Comparison of ENCODE assay signal across 8 mouse cellular contexts in the genomic region with DNA sequence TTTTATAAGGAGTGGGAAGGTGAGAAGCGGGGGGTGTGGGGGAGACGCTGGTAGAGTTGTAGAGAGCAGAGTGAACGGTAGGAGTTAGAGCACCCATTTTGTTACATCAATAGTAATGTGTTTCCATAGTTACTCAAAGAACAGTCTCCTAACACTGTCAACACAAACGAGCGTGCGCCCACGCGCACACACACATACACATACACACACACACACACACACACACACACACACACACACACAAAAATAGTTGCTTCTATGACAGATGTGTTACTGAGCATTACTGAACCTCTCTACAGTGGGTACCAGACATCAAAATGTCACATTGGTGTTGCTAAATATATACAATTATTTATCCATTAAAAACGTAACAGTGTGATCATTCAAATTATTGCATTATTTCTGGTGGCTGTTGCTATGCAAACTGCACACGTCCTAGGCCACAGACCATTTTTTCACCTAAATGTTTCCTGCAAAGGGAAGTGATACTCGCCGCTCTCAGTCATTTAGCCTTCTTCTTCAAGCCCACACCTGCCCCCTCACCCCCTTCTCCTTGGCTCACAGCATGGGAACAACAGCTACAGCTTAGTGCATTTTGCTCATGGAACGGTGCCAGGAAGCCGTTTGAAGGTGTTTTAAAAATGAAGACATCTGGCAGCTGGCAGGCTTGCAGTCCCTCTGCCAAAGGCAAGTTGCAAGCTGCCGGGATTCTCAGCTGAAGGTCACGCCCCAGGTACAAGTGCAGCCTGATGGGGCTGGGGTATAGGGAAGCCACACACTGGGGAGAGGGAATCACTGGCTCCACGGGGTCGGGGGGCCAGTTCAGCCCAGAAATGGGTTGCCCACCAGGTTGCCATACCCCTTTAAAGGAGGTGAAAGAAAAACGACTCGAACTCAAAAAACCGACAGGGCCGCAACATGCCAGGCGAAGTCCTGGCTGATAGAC.
DNase-seq lines count a peak whose midpoint lies in the region; ATAC-seq and TF ChIP-seq lines count a peak whose summit lies in the region.

No protein-coding gene starts in this region.

- H3K9me3 ChIP-seq in embryonic facial prominence, embryonic 15.5 days (replicated peaks), result no peaks in the 10 kb centered on the region
- peaks cover 3% of the 10 kb centered on the region; the same call in 1 of the 2 replicates for H3K9me3 ChIP-seq in hindbrain, embryonic 12.5 days (replicated peaks)
- no peaks in the 10 kb centered on the region for H3K9me3 ChIP-seq in midbrain, embryonic 13.5 days

- no peaks in the 10 kb centered on the region for H3K27me3 ChIP-seq in embryonic facial prominence, embryonic 15.5 days
- 0 out of 2 replicates have a peak, but pooled peaks cover 2% of the 10 kb centered on the region for H3K27me3 ChIP-seq in hindbrain, embryonic 12.5 days
- H3K27me3 ChIP-seq in midbrain, embryonic 13.5 days, result peaks cover 3% of the 10 kb centered on the region; the same call in 1 of the 2 replicates

- 56% methylated on average over 23 of the region's 23 CpGs for WGBS in embryonic facial prominence, embryonic 15.5 days
- 55% methylated on average over 23 of the region's 23 CpGs for WGBS in hindbrain, embryonic 12.5 days
- 61% methylated on average over 23 of the region's 23 CpGs for WGBS in midbrain, embryonic 13.5 days

- no peak overlapping the region for H3K27ac ChIP-seq in embryonic facial prominence, embryonic 15.5 days (replicated peaks)
- H3K27ac ChIP-seq in hindbrain, embryonic 12.5 days, result no peak overlapping the region
- H3K27ac ChIP-seq in midbrain, embryonic 13.5 days, result no peak overlapping the region
- no peak overlapping the region for H3K27ac ChIP-seq in layer of hippocampus, adult 2 months

- H3K36me3 ChIP-seq in embryonic facial prominence, embryonic 15.5 days, result no peaks in the 10 kb centered on the region
- no peaks in the 10 kb centered on the region for H3K36me3 ChIP-seq in hindbrain, embryonic 12.5 days
- H3K36me3 ChIP-seq in midbrain, embryonic 13.5 days, result no peaks in the 10 kb centered on the region

- peak; percentile 25 for DNase-seq in layer of hippocampus, adult 9-11 months
- DNase-seq in layer of hippocampus, adult 9-10 months (ENCODE audit: low spot score), result no peak
- no peak for DNase-seq in adrenal gland, postnatal 4 days (ENCODE audit: low spot score in 2 of 2)
- no peak for DNase-seq in layer of hippocampus, adult 2 months (ENCODE audit: low spot score in 2 of 2)
- DNase-seq in spleen, postnatal 4 days (ENCODE audit: low spot score in 2 of 2), result no peak

- peak; percentile 39; the same call in 1 of the 2 replicates for ATAC-seq in embryonic facial prominence, embryonic 15.5 days (ENCODE audit: insufficient number of reproducible peaks, low FRiP score, low TSS enrichment, low read depth)
- peak; percentile 43; the same call in 1 of the 2 replicates for ATAC-seq in hindbrain, embryonic 12.5 days (ENCODE audit: low FRiP score)
- peak; percentile 77 for ATAC-seq in midbrain, embryonic 13.5 days

- no peak overlapping the region for H3K4me2 ChIP-seq in embryonic facial prominence, embryonic 15.5 days (replicated peaks)
- no peak overlapping the region for H3K4me2 ChIP-seq in hindbrain, embryonic 12.5 days (replicated peaks)
- no peak overlapping the region for H3K4me2 ChIP-seq in midbrain, embryonic 13.5 days (replicated peaks)

- no peak overlapping the region for H3K4me3 ChIP-seq in embryonic facial prominence, embryonic 15.5 days (replicated peaks)
- H3K4me3 ChIP-seq in hindbrain, embryonic 12.5 days, result no peak overlapping the region
- H3K4me3 ChIP-seq in midbrain, embryonic 13.5 days (replicated peaks), result no peak overlapping the region
- no peak overlapping the region for H3K4me3 ChIP-seq in layer of hippocampus, adult 2 months

- no peak for TF ChIP-seq CTCF in layer of hippocampus, adult 2 months (conservative IDR thresholded peaks at IDR 0.05)

- peaks cover 6% of the 10 kb centered on the region; the same call in 1 of the 2 replicates for H3K4me1 ChIP-seq in embryonic facial prominence, embryonic 15.5 days
- H3K4me1 ChIP-seq in hindbrain, embryonic 12.5 days, result peaks cover 12% of the 10 kb centered on the region
- H3K4me1 ChIP-seq in midbrain, embryonic 13.5 days (replicated peaks), result peaks cover 13% of the 10 kb centered on the region

- no peak overlapping the region for H3K9ac ChIP-seq in embryonic facial prominence, embryonic 15.5 days
- no peak overlapping the region for H3K9ac ChIP-seq in hindbrain, embryonic 12.5 days
- H3K9ac ChIP-seq in midbrain, embryonic 13.5 days (replicated peaks), result no peak overlapping the region
